Comparison of ENCODE assay signal across 10 mouse cellular contexts in the genomic region with DNA sequence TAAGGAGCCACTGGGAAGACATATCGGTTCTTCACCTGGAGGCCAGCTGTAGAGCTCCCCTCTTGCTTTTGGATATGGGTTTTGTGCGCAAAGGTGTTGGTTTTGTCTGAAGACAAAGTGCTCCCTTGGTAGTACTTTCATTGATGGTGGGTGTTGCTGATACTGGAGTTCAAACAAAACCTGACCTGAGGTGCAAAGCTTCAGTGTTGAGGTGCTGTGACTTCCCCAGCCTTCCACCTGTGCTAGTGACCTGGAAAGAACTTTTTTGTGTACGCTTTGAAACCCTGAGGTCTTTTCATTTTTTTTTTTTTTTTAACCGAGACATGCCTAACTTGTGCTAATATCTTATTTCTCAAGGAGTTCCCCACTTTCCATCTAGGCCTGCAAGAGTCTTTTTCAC. TPM values are rescaled to one million over a fixed set of nuclear protein-coding genes. Genes with fewer than 3 reads are reported as not detected.
DNase-seq lines count a peak whose midpoint lies in the region; ATAC-seq and TF ChIP-seq lines count a peak whose summit lies in the region.
"Had no signal": no experiment of that assay in that cellular context is flagged by ENCODE, and none has a peak within 500 bp of the region (broad histone marks: within the 10 kb centered on the region; RNA-seq: fewer than 3 reads in every experiment).

No protein-coding gene starts in this region.

- no peaks in the 10 kb centered on the region for H3K9me3 ChIP-seq in heart, postnatal 0 days (replicated peaks; ENCODE audit: control insufficient read depth, low read length)
- no peaks in the 10 kb centered on the region for H3K9me3 ChIP-seq in liver, embryonic 16.5 days (replicated peaks; ENCODE audit: control insufficient read depth, low read length)

- ATAC-seq in heart, postnatal 0 days (ENCODE audit: insufficient read depth, low read depth), result no peak
- ATAC-seq in liver, embryonic 16.5 days (ENCODE audit: low read depth), result no peak

- peaks cover 15% of the 10 kb centered on the region for H3K4me1 ChIP-seq in heart, postnatal 0 days (ENCODE audit: control insufficient read depth, insufficient read depth)
- peaks cover 14% of the 10 kb centered on the region for H3K4me1 ChIP-seq in liver, embryonic 16.5 days (ENCODE audit: control insufficient read depth, low read depth, low read length)

- intact Hi-C loops in gastrocnemius, adult 2 months (cut with DNase I), result no loop called here

- TF ChIP-seq EP300 in heart, postnatal 0 days (IDR thresholded peaks at IDR 0.05; ENCODE audit: low read depth), result no peak

- no peaks in the 10 kb centered on the region for H3K36me3 ChIP-seq in heart, postnatal 0 days (replicated peaks; ENCODE audit: control insufficient read depth, insufficient read depth, low read length)
- H3K36me3 ChIP-seq in liver, embryonic 16.5 days (ENCODE audit: control insufficient read depth, insufficient read depth), result no peaks in the 10 kb centered on the region

- peak overlapping the region; percentile 93 for H3K27ac ChIP-seq in gastrocnemius, adult 2 months
- H3K27ac ChIP-seq in heart, postnatal 0 days (ENCODE audit: low read depth), result peak overlapping the region; percentile 98; the same call in 1 of the 2 replicates
- H3K27ac ChIP-seq in liver, embryonic 16.5 days (ENCODE audit: low read length), result no peak overlapping the region

- TF ChIP-seq CTCF in gastrocnemius, adult 2 months (IDR thresholded peaks at IDR 0.05), result no peak
- TF ChIP-seq CTCF in heart, postnatal 0 days (IDR thresholded peaks at IDR 0.05; ENCODE audit: low read depth), result no peak

- peak overlapping the region; percentile 83 for H3K4me2 ChIP-seq in heart, postnatal 0 days (ENCODE audit: low read depth, low read length)
- H3K4me2 ChIP-seq in liver, embryonic 16.5 days (ENCODE audit: low read depth, low read length), result peak overlapping the region; percentile 61

- peak overlapping the region; percentile 94 for H3K4me3 ChIP-seq in gastrocnemius, adult 2 months
- H3K4me3 ChIP-seq in heart, postnatal 0 days (ENCODE audit: low read depth, low read length), result peak overlapping the region; percentile 97
- H3K4me3 ChIP-seq in liver, embryonic 16.5 days (ENCODE audit: low read depth, low read length), result peak overlapping the region; percentile 79; the same call in 1 of the 2 replicates

- no peaks in the 10 kb centered on the region for H3K27me3 ChIP-seq in heart, postnatal 0 days (ENCODE audit: control insufficient read depth, insufficient read depth, low read length)
- H3K27me3 ChIP-seq in liver, embryonic 16.5 days (ENCODE audit: control insufficient read depth, insufficient read depth, low read depth, low read length), result no peaks in the 10 kb centered on the region

- no peak overlapping the region for H3K9ac ChIP-seq in heart, postnatal 0 days (replicated peaks; ENCODE audit: low read depth, low read length)
- H3K9ac ChIP-seq in liver, embryonic 16.5 days (ENCODE audit: low read depth, low read length), result no peak overlapping the region

- DNase-seq in gastrocnemius, adult 2 months, result no peak
- no peak for DNase-seq in gastrocnemius, postnatal 25 days
- DNase-seq in A20 (ENCODE audit: low read depth, low spot score), result peak; percentile 60
- DNase-seq in heart, postnatal 0 days (ENCODE audit: low spot score), result no peak
- no peak for DNase-seq in adrenal gland, postnatal 36 days
- no peak for DNase-seq in gastrocnemius, adult 8-10 months (ENCODE audit: low spot score in 2 of 2)
- DNase-seq in spleen, adult 12 weeks (ENCODE audit: low spot score), result no peak
- DNase-seq: B cell, adult 2 months; right cerebral cortex, postnatal 14 days had no signal

- 90% methylated on average over 4 of the region's 4 CpGs for WGBS in heart, postnatal 0 days
- 82% methylated on average over 4 of the region's 4 CpGs for WGBS in liver, embryonic 16.5 days (ENCODE audit: insufficient replicate concordance)

RNA-seq across cellular contexts. Expression of a gene that starts 1.6 kb away (rescaled TPM):
- total RNA-seq in gastrocnemius, adult 2 months (2021), result 10 to 100 TPM; 78.4 to 82.4 TPM
- 10 to 100 TPM; 51.8 to 71.9 TPM for total RNA-seq in gastrocnemius, postnatal 25 days (2021)
- 18.6 and 18.8 TPM in 2 replicates for total RNA-seq in heart, postnatal 0 days (2014; rRNA removed; ENCODE audit: low replicate concordance)
- polyA plus RNA-seq in heart, postnatal 0 days (2015; fragmentation: Nextera tagmentation; extraction: Ambion mirVana), result 20.9 and 21.6 TPM in 2 replicates
- polyA plus RNA-seq in liver, embryonic 16.5 days (2015; fragmentation: Nextera tagmentation; extraction: Ambion mirVana), result 13.1 and 13.4 TPM in 2 replicates
- 100 to 1,000 TPM; 100 to 103 TPM for total RNA-seq in adrenal gland, postnatal 36 days (2021)
- 100 to 1,000 TPM in 1 of 4 experiments, 10 to 100 TPM in 3; 73.9 to 108 (median 87.9) TPM for total RNA-seq in gastrocnemius, adult 8-10 months (2022)

RNA-seq across cellular contexts. Expression of a gene that starts 20.3 kb away (rescaled TPM):
- not detected for total RNA-seq in gastrocnemius, adult 2 months (2021)
- not detected for total RNA-seq in gastrocnemius, postnatal 25 days (2021)
- 8.9 TPM in 1 of 2 replicates, not detected in the other for total RNA-seq in heart, postnatal 0 days (2014; rRNA removed; ENCODE audit: low replicate concordance)
- polyA plus RNA-seq in heart, postnatal 0 days (2015; fragmentation: Nextera tagmentation; extraction: Ambion mirVana), result 23.1 and 25.2 TPM in 2 replicates
- polyA plus RNA-seq in liver, embryonic 16.5 days (2015; fragmentation: Nextera tagmentation; extraction: Ambion mirVana), result not detected in 2 replicates
- total RNA-seq in adrenal gland, postnatal 36 days (2021), result not detected
- not detected for total RNA-seq in gastrocnemius, adult 8-10 months (2022)
